Mouse (Mus musculus) thymus, adult 2 months (tissue): ENCODE measurements around the gene Rbms3. TPM values are rescaled to one million over a fixed set of nuclear protein-coding genes. Genes with fewer than 3 reads are reported as not detected.

Experiments
- DNase-seq: peaks from one replicate; pipeline ENCODE4 v3.0.0; 2021
- H3K27ac ChIP-seq: fragments of 200-500 bp; 2 replicates; pipeline ENCODE4 v1.5.1; 2012; ENCODE audit warnings: low read length, control low read depth; ENCODE audit not compliant: control insufficient read depth, insufficient read depth
- H3K27me3 ChIP-seq: fragments of 200-500 bp; 2 replicates; pipeline ENCODE4 v1.6.1; 2012; ENCODE audit warnings: mild to moderate bottlenecking, low read length, moderate library complexity, mixed read lengths; ENCODE audit not compliant: control insufficient read depth, insufficient read depth
- H3K36me3 ChIP-seq: fragments of 200-500 bp; 2 replicates; pipeline ENCODE4 v1.6.1; 2012; ENCODE audit warnings: mild to moderate bottlenecking, low read length, moderate library complexity; ENCODE audit not compliant: control insufficient read depth, insufficient read depth
- H3K4me1 ChIP-seq: fragments of 200-500 bp; replicated peaks from 2 replicates; pipeline ENCODE4 v1.6.1; 2012; ENCODE audit warnings: low read length; ENCODE audit not compliant: control insufficient read depth, insufficient read depth
- H3K4me3 ChIP-seq: fragments of 200-500 bp; 2 replicates; pipeline ENCODE4 v1.5.1; 2012; ENCODE audit warnings: mild to moderate bottlenecking, low read length, control low read depth, moderate library complexity; ENCODE audit not compliant: control insufficient read depth, insufficient read depth
- CTCF ChIP-seq: fragments of 200-500 bp; IDR thresholded peaks from 2 replicates; pipeline ENCODE4 v1.5.1; 2012; ENCODE audit warnings: mild to moderate bottlenecking, control low read depth, low read length, moderate library complexity, borderline replicate concordance; ENCODE audit not compliant: control insufficient read depth, poor library complexity, insufficient read depth; ENCODE audit errors: extremely low read depth
- POLR2A ChIP-seq: fragments of 200-500 bp; IDR thresholded peaks from 2 replicates; pipeline ENCODE4 v1.6.1; 2012; ENCODE audit warnings: mild to moderate bottlenecking, low read length, control low read depth, moderate library complexity; ENCODE audit not compliant: control insufficient read depth, poor library complexity, insufficient read depth; ENCODE audit errors: extremely low read depth
- WGBS: fragments of 180-500 bp; shearing (Covaris S2); methylation state at CpG from one replicate; pipeline ENCODE4 v1.1.7; 2018; 5-methylcytosine and 5-hydroxymethylcytosine counted together
- polyA plus RNA-seq: library from polyadenylated mRNA; depleted of rRNA; stranded (reverse); fragments of >200 nt; gene quantifications from 2 replicates; pipeline ENCODE4 v1.2.3, GENCODE M21; 2012; rRNA removed

The Rbms3 gene
- polyA plus RNA-seq, result 10.3 and 10.9 TPM in 2 replicates

- TF ChIP-seq POLR2A (no peak), CTCF (no peak)
- no peak within 1 kb of the TSS for H3K4me3 ChIP-seq
- H3K4me1 ChIP-seq, result no peaks in the 10 kb centered on the region
- H3K27ac ChIP-seq, result no peak within 1 kb of the TSS
- H3K27me3 ChIP-seq, result no peaks in the 10 kb centered on the region
- H3K36me3 ChIP-seq, result no peaks in the 10 kb centered on the region
- DNase-seq, result no peak
- WGBS, result 94% methylated on average over 9 of the region's 9 CpGs
Observed at GRCm38 (mm10) chr9:117629771-117630170, at the start of gene Rbms3. Rbms3 (minus strand) TSS chr9:117629913.

GRCm38 (mm10) chr9:117673311-117673710 is 43.6 kb upstream of the Rbms3 start:
- TF ChIP-seq POLR2A (no peak), CTCF (no peak)
- no peak overlapping the region for H3K4me3 ChIP-seq
- no peak overlapping the region for H3K27ac ChIP-seq
- no peaks in the 10 kb centered on the region for H3K27me3 ChIP-seq
- no peaks in the 10 kb centered on the region for H3K4me1 ChIP-seq
- DNase-seq, result no peak
- no peaks in the 10 kb centered on the region for H3K36me3 ChIP-seq
- WGBS, result 84% methylated on average over 5 of the region's 5 CpGs

GRCm38 (mm10) chr9:117654626-117655025 is 24.9 kb upstream of the Rbms3 start:
- Histone ChIP-seq H3K27me3 (no peaks in the 10 kb centered on the region), H3K4me3 (no peak overlapping the region), H3K4me1 (no peaks in the 10 kb centered on the region), H3K27ac (no peak overlapping the region), H3K36me3 (no peaks in the 10 kb centered on the region)
- TF ChIP-seq CTCF (no peak), POLR2A (no peak)
- no peak for DNase-seq
- 91% methylated on average over 2 of the region's 2 CpGs for WGBS

DNA sequence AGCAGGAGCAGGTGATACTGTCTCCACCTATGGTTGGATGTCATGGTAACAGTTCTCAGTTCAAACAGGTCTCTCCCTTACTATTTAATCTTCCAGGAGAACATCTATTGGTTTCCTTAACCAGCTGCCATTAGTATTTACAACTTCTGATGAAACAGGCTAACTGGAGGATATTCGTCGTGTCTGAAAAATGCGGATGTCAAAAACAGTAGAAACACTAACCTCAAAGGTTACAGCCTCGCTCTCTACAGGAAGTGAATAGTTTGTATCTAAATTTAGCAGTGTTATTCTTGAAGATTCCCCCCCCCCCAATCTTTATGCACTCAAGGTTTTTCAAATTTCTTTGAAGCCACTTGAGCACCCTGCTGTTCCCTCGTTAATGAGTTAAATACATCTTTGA is 23.9 kb upstream of the Rbms3 start:
- no peak for DNase-seq
- TF ChIP-seq CTCF (no peak), POLR2A (no peak)
- no peaks in the 10 kb centered on the region for H3K27me3 ChIP-seq
- no peaks in the 10 kb centered on the region for H3K36me3 ChIP-seq
- WGBS, result 4% methylated on average over 5 of the region's 5 CpGs
- H3K4me1 ChIP-seq, result no peaks in the 10 kb centered on the region
- H3K27ac ChIP-seq, result no peak overlapping the region
- H3K4me3 ChIP-seq, result no peak overlapping the region

- no peak overlapping the region for H3K4me3 ChIP-seq
- 53% methylated on average over 2 of the region's 2 CpGs for WGBS
- no peak overlapping the region for H3K27ac ChIP-seq
- H3K36me3 ChIP-seq, result no peaks in the 10 kb centered on the region
- no peaks in the 10 kb centered on the region for H3K27me3 ChIP-seq
- DNase-seq, result no peak
- TF ChIP-seq POLR2A, result no peak
- no peak for TF ChIP-seq CTCF
- no peaks in the 10 kb centered on the region for H3K4me1 ChIP-seq
Observed at GRCm38 (mm10) chr9:117646131-117646530, 16.4 kb upstream of the Rbms3 start.

DNA sequence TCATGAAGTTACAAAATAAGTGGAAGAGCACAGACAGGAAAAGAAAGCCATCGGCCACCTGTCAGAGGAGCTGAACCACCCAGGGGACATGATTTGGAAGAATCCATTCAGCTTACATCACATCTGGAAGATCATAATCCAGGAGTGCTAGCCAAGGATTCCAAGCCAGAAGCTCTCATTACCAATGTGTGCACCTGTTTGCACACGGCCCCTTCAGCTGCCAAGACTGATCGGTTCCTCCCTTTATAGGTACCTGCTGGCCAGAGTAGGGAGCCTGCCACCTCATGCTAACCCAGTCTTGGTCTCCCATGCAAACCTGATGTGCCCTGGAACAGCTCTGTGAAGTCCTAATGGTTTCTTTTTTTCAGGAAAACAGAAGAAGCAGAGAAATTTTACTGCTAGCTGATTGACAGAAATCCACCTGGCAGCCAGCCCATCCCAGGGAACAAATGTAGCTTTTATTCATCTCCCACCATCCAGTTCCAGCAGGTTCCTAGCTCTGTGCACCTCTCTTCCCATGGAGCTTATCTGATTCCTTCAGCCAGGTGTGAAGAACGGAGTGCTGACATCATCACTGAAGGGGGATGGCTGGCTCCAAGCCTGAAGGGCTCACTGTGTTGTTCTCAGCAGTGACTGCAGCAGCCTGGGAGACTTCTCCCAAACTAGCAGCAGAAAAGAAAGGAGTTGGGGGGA is 11.5 kb upstream of the Rbms3 start:
- no peaks in the 10 kb centered on the region for H3K27me3 ChIP-seq
- H3K36me3 ChIP-seq, result no peaks in the 10 kb centered on the region
- no peak overlapping the region for H3K27ac ChIP-seq
- no peak overlapping the region for H3K4me3 ChIP-seq
- no peak for DNase-seq
- H3K4me1 ChIP-seq, result no peaks in the 10 kb centered on the region
- no peak for TF ChIP-seq CTCF
- TF ChIP-seq POLR2A, result no peak
- WGBS, result 89% methylated on average over 4 of the region's 4 CpGs

- 87% methylated on average over 5 of the region's 5 CpGs for WGBS
- Histone ChIP-seq H3K27me3 (no peaks in the 10 kb centered on the region), H3K4me1 (no peaks in the 10 kb centered on the region), H3K4me3 (no peak overlapping the region), H3K36me3 (no peaks in the 10 kb centered on the region), H3K27ac (no peak overlapping the region)
- no peak for DNase-seq
- TF ChIP-seq CTCF (no peak), POLR2A (no peak)
Observed at GRCm38 (mm10) chr9:117638623-117639185, 9.0 kb upstream of the Rbms3 start.
